Mouse (Mus musculus) neural tube, embryonic 14.5 days (tissue): ENCODE results near the gene Slc47a2. TPM values are rescaled to one million over a fixed set of nuclear protein-coding genes. Genes with fewer than 3 reads are reported as not detected.

Experiments used
- ATAC-seq: fragments of 200-750 bp; cut with Nextera tagmentation; 2 replicates; pipeline ENCODE4 v1.8.0; 2017; ENCODE audit warnings: low read depth, mild to moderate bottlenecking, moderate TSS enrichment, moderate library complexity
- H3K27ac ChIP-seq: fragments of 300-500 bp; sonication (generic); 2 replicates; pipeline ENCODE4 v1.5.1; 2014; ENCODE audit warnings: low read depth, mild to moderate bottlenecking, control low read depth, low read length, moderate library complexity, mixed read lengths
- H3K27me3 ChIP-seq: fragments of 300-500 bp; sonication (generic); 2 replicates; pipeline ENCODE4 v1.6.1; 2014; ENCODE audit warnings: low read length; ENCODE audit not compliant: control insufficient read depth, insufficient read depth
- H3K36me3 ChIP-seq: fragments of 300-500 bp; sonication (generic); 2 replicates; pipeline ENCODE4 v1.6.1; 2014; ENCODE audit warnings: low read length, mixed read lengths; ENCODE audit not compliant: control insufficient read depth, insufficient read depth
- H3K4me1 ChIP-seq: fragments of 300-500 bp; sonication (generic); 2 replicates; pipeline ENCODE4 v1.6.1; 2014; ENCODE audit warnings: low read length; ENCODE audit not compliant: control insufficient read depth, insufficient read depth
- H3K4me2 ChIP-seq: fragments of 300-500 bp; sonication (generic); 2 replicates; pipeline ENCODE4 v1.6.1; 2014; ENCODE audit warnings: mild to moderate bottlenecking, low read depth, low read length, control low read depth
- H3K4me3 ChIP-seq: fragments of 300-500 bp; sonication (generic); 2 replicates; pipeline ENCODE4 v1.5.1; 2014; ENCODE audit warnings: low read depth, low read length, control low read depth, mixed read lengths
- H3K9ac ChIP-seq: fragments of 300-500 bp; sonication (generic); replicated peaks from 2 replicates; pipeline ENCODE4 v1.6.1; 2014; ENCODE audit warnings: low read depth, mild to moderate bottlenecking, control low read depth, low read length, mixed read lengths
- H3K9me3 ChIP-seq: fragments of 300-500 bp; sonication (generic); 2 replicates; pipeline ENCODE4 v1.6.1; 2016; ENCODE audit warnings: low read length; ENCODE audit not compliant: control insufficient read depth
- WGBS: fragments of 180-500 bp; shearing (Covaris S2); extraction: QIAGEN DNeasy Blood & Tissue Kit; methylation state at CpG from one replicate; pipeline ENCODE4 v1.1.7; 2014; 5-methylcytosine and 5-hydroxymethylcytosine counted together
- polyA plus RNA-seq: library from polyadenylated mRNA; unstranded; fragments of >200 nt; fragmentation: Nextera tagmentation; extraction: Ambion mirVana; gene quantifications from 2 replicates; pipeline ENCODE4 v1.2.1, GENCODE M21; 2014

Gene Slc47a2
- polyA plus RNA-seq, 1 experiment from 2014 or later, result not detected

DNA sequence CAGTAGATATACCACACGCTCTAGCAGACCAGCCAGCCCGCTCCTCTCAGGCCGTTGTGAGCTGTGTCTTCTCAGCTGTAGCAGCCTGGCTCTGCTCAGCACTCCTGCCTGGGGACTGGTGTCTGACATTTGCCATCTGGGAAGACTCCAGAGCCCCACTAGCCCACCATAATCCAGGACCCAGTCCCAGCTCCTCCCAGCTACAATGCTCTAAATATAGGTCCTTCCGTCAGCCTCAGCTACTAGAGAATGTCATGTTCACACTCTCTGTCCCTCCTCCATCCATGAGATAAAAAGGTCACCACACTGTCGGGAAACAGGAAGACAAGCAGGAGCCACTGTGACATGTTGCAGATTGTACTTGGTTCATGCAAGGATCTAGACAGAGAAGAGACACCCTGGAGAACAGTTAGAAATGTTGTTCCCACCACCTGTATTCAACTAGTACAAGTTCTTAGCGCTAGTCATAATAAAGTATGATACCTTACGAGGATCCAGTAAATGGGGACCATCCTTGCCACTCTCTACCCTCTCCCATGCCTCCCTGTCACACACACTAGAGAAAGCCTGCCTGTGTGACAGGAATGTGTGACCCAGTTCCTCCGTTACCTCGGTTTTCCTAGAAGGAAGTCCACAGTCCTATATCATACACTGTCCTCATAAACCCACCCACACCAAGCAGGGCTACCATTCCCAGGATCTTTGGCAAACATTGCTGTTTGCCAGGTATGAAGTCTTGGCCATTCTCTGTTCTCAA is 24.0 kb upstream of the Slc47a2 start:
- 85% methylated on average over 9 of the region's 9 CpGs for WGBS
- no peaks in the 10 kb centered on the region for H3K27me3 ChIP-seq
- no peak for ATAC-seq

DNA sequence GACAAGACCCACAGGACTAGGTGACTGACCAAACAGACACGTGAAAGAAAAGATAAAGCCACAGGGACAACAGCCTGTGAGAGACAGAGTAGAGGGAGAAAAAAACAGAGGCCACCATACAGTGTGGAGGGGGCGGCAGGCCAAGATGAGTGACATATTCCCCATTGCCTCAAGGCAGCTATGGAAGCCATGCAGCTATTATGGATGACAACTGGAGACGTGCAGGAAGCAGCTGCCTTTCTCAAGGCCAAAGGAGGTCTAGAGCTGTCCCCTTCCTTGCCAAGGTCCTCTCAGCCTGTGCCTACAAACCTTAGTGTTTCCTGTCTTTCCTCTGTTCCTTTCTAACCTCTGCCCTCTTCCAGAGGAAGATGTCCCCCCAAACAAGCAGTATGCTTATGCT is 23.3 kb upstream of the Slc47a2 start:
- H3K36me3 ChIP-seq, result no peaks in the 10 kb centered on the region
- H3K27ac ChIP-seq, result no peak overlapping the region
- ATAC-seq, result no peak
- no peak overlapping the region for H3K4me2 ChIP-seq
- H3K4me1 ChIP-seq, result no peaks in the 10 kb centered on the region
- H3K27me3 ChIP-seq, result no peaks in the 10 kb centered on the region
- no peak overlapping the region for H3K9ac ChIP-seq
- no peaks in the 10 kb centered on the region for H3K9me3 ChIP-seq
- WGBS, result 78% methylated on average over 3 of the region's 3 CpGs
- H3K4me3 ChIP-seq, result no peak overlapping the region

More for the DNA sequence above, 24.0 kb upstream of the Slc47a2 start:
- Histone ChIP-seq H3K9me3 (no peaks in the 10 kb centered on the region), H3K4me2 (no peak overlapping the region), H3K4me3 (no peak overlapping the region), H3K36me3 (no peaks in the 10 kb centered on the region), H3K9ac (no peak overlapping the region), H3K4me1 (no peaks in the 10 kb centered on the region), H3K27ac (no peak overlapping the region)

DNA sequence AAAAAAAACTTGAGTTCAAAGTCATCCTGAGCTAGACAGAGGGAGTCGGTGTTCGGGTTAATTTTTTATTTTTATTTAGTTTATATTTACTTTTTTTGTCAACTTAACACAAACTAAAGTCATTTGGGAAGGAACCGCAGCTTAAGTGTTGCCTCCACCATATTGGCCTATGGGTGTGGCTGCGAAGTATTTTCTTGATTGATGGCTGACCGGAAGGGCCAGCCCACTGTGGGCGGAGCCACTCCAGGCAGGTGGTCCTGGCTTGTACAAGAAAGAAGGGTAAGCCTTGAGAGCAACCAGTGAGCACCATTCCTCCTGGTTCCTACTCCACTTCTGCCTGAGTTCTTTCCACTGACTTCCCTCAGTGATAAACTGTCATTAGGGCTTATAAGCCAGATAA is 21.4 kb upstream of the Slc47a2 start:
- no peak overlapping the region for H3K9ac ChIP-seq
- H3K4me3 ChIP-seq, result no peak overlapping the region
- WGBS, result 85% methylated on average over 6 of the region's 6 CpGs
- no peaks in the 10 kb centered on the region for H3K9me3 ChIP-seq
- H3K27ac ChIP-seq, result no peak overlapping the region
- H3K27me3 ChIP-seq, result no peaks in the 10 kb centered on the region
- no peak overlapping the region for H3K4me2 ChIP-seq
- H3K36me3 ChIP-seq, result no peaks in the 10 kb centered on the region
- ATAC-seq, result no peak
- H3K4me1 ChIP-seq, result no peaks in the 10 kb centered on the region

DNA sequence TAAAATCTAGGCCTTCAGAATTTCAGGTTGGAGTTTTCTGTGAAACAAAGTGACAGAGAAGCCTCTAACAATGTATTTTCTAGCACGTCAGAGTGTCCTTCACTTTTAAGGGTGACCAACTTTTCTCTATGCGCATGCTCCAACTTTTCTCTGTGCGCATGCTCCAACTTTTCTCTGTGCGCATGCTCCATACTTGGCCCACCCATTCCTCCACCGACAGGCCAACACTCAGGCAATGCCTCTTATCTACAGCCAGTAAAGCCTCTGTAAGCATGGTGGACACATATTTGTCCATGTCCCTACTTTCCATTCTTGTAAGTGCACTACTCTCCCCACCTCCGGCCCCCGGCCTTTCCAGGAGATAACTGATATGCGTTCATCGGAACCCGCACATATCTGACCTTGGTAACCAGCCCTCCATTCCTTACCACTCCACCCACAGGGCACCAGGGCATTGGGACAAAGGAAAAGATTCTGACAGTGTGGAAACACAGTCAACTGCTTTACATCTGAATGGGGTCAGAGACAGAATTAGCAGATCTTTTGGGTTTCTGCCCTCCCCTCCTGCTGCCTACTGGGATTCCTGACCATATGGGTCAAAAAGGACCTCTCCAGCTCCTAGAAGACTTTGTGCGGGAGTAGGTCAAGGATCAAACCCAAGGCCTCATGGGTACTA is 19.0 kb upstream of the Slc47a2 start:
- H3K4me1 ChIP-seq, result no peaks in the 10 kb centered on the region
- H3K27me3 ChIP-seq, result no peaks in the 10 kb centered on the region
- H3K4me3 ChIP-seq, result no peak overlapping the region
- no peak overlapping the region for H3K9ac ChIP-seq
- no peak overlapping the region for H3K27ac ChIP-seq
- no peak overlapping the region for H3K4me2 ChIP-seq
- 93% methylated on average over 11 of the region's 11 CpGs for WGBS
- no peaks in the 10 kb centered on the region for H3K36me3 ChIP-seq
- no peaks in the 10 kb centered on the region for H3K9me3 ChIP-seq
- no peak for ATAC-seq

DNA sequence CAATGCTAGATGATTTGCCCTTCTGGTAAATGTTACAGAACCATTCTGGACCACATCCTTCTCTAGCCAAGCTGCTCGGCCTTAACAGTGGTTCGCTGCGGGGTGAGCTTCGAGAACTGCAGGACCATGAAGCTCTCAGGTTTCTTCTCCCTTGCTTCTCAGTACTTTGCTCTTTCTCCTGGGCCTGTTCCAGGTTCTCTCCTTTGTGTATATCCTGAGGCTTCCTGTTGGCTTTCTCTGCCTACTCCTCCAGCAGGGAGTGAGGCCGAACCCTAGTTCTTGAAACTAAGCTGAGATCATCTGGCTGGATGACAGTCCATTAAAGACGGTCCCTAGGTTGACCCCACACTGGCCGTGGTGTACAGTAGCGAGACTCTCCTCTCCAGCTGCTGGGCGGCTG is 13.9 kb upstream of the Slc47a2 start:
- no peaks in the 10 kb centered on the region for H3K4me1 ChIP-seq
- WGBS, result 88% methylated on average over 9 of the region's 9 CpGs
- H3K4me2 ChIP-seq, result no peak overlapping the region
- no peak overlapping the region for H3K9ac ChIP-seq
- H3K9me3 ChIP-seq, result no peaks in the 10 kb centered on the region
- no peaks in the 10 kb centered on the region for H3K36me3 ChIP-seq
- no peak overlapping the region for H3K4me3 ChIP-seq
- no peaks in the 10 kb centered on the region for H3K27me3 ChIP-seq
- H3K27ac ChIP-seq, result no peak overlapping the region
- ATAC-seq, result no peak

DNA sequence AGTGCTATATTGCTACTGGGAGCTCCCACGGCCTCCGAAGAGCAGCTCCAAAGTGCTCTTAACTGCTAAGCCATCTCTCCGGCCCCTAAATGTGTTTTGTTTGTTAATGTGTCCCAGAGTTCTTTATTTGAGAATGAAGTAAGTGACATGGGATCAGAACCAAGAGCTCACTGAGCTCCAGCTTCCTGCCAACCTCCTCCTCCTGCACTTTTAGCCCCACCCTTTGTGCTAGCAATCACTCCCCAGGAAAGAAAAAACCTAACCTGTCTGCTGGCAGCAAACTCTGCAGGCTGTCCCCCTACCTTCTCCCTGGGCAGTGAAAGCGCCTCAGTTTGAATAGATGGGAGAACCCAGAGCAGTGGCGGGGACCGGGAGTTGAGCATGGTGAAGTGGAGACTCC is 13.5 kb upstream of the Slc47a2 start:
- Histone ChIP-seq H3K4me3 (no peak overlapping the region), H3K4me1 (no peaks in the 10 kb centered on the region), H3K27me3 (no peaks in the 10 kb centered on the region), H3K27ac (no peak overlapping the region), H3K9ac (no peak overlapping the region), H3K4me2 (no peak overlapping the region), H3K9me3 (no peaks in the 10 kb centered on the region), H3K36me3 (no peaks in the 10 kb centered on the region)
- no peak for ATAC-seq
- WGBS, result 74% methylated on average over 6 of the region's 6 CpGs

DNA sequence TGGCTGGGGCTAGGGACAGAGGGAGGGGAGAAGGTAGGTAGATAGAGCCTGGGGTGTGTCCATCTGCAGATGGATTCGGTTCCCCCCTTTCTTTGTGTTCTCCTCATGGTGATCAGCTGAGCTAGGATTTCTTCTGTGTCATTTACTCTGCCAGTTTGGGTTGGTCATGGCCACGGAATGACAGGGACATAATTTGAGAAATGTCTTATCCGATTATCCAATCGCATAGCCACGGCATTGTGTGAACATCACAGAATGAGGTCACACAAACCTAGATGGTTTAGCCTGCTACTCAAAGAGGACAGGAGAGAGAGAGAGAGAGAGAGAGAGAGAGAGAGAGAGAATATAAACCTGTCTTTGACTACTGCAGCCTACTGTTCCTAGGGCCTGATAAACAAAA is 12.7 kb upstream of the Slc47a2 start:
- 87% methylated on average over 5 of the region's 5 CpGs for WGBS

DNA sequence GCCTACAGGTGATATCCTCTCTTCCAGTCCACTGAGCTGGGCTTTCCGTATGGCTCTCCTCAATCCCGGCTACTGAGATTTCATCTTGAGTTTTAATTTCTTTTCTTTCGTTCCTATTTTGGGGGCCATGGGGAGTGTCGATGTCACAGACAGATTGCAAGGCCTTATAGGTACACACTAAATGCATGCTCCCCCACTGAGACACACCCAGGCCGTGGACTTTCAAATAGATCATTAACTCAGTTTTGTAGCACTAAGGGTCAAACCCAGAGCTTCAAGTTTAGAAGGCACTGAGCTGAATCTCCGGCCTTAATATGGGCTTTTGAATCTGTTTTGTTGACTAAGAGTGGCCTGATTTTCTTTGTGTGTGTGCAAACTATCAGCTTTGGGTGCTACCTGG is 11.7 kb upstream of the Slc47a2 start:
- WGBS, result 79% methylated on average over 6 of the region's 6 CpGs
- H3K9ac ChIP-seq, result no peak overlapping the region
- ATAC-seq, result no peak

More for the DNA sequence above, 12.7 kb upstream of the Slc47a2 start:
- Histone ChIP-seq H3K4me2 (no peak overlapping the region), H3K9ac (no peak overlapping the region), H3K27ac (no peak overlapping the region), H3K4me3 (no peak overlapping the region), H3K27me3 (no peaks in the 10 kb centered on the region), H3K9me3 (no peaks in the 10 kb centered on the region), H3K36me3 (no peaks in the 10 kb centered on the region), H3K4me1 (no peaks in the 10 kb centered on the region)
- no peak for ATAC-seq

DNA sequence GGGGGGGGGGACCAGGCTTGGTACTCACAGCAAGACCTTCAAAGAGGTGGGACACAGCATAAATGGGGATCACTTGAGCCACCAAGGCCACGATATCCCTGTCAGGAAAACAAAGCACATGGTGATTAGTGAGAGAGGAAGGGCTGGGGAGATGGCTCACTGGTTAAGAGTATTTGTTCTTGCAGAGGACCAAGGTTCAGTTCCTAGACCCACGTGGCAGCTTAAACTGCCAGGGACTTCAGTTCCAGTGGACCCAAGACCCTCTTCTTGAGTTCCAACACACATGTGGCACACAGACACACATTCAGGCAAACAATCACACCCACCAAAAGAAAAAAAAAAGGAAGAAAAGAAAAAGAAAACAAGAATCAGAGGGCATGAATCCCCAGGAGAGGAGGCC is 10.4 kb upstream of the Slc47a2 start:
- ATAC-seq, result no peak
- no peak overlapping the region for H3K9ac ChIP-seq
- H3K4me3 ChIP-seq, result no peak overlapping the region
- H3K4me2 ChIP-seq, result no peak overlapping the region
- no peaks in the 10 kb centered on the region for H3K9me3 ChIP-seq
- no peak overlapping the region for H3K27ac ChIP-seq
- no peaks in the 10 kb centered on the region for H3K27me3 ChIP-seq
- 59% methylated on average over 2 of the region's 2 CpGs for WGBS
- H3K4me1 ChIP-seq, result no peaks in the 10 kb centered on the region
- no peaks in the 10 kb centered on the region for H3K36me3 ChIP-seq

More for the DNA sequence above, 11.7 kb upstream of the Slc47a2 start:
- Histone ChIP-seq H3K36me3 (no peaks in the 10 kb centered on the region), H3K9me3 (no peaks in the 10 kb centered on the region), H3K4me2 (no peak overlapping the region), H3K4me1 (no peaks in the 10 kb centered on the region), H3K27me3 (no peaks in the 10 kb centered on the region), H3K27ac (no peak overlapping the region), H3K4me3 (no peak overlapping the region)
